Mouse (Mus musculus): ENCODE data around the gene Tmem200b. TPM values are rescaled to one million over a fixed set of nuclear protein-coding genes. Genes with fewer than 3 reads are reported as not detected.

Tmem200b gene
- polyA plus RNA-seq, 1 experiment from 2014 or later, result 3.9 TPM

- WGBS, result 37% methylated on average over 10 of the region's 10 CpGs
Measured at GRCm38 (mm10) chr4:131913526-131913925, 8.0 kb upstream of the Tmem200b start.

GRCm38 (mm10) chr4:131914046-131914643, 7.4 kb upstream of the Tmem200b start:
- no peaks in the 10 kb centered on the region for H3K36me3 ChIP-seq
- 20% methylated on average over 9 of the region's 9 CpGs for WGBS
- no peak overlapping the region for H3K4me3 ChIP-seq
- no peak for ATAC-seq (ENCODE audit: insufficient number of reproducible peaks, low FRiP score, low TSS enrichment, low read depth)
- no peak overlapping the region for H3K4me2 ChIP-seq
- peaks cover 77% of the 10 kb centered on the region for H3K4me1 ChIP-seq
- H3K9ac ChIP-seq, result no peak overlapping the region
- H3K9me3 ChIP-seq, result no peaks in the 10 kb centered on the region
- peaks cover 17% of the 10 kb centered on the region for H3K27me3 ChIP-seq
- no peak overlapping the region for H3K27ac ChIP-seq

More at GRCm38 (mm10) chr4:131913526-131913925, 8.0 kb upstream of the Tmem200b start:
- H3K9ac ChIP-seq, result no peak overlapping the region
- H3K4me3 ChIP-seq, result no peak overlapping the region
- no peaks in the 10 kb centered on the region for H3K36me3 ChIP-seq
- no peak overlapping the region for H3K4me2 ChIP-seq
- H3K9me3 ChIP-seq, result no peaks in the 10 kb centered on the region
- H3K27ac ChIP-seq, result no peak overlapping the region
- no peak for ATAC-seq (ENCODE audit: insufficient number of reproducible peaks, low FRiP score, low TSS enrichment, low read depth)
- H3K4me1 ChIP-seq, result peaks cover 71% of the 10 kb centered on the region
- peaks cover 17% of the 10 kb centered on the region for H3K27me3 ChIP-seq

GRCm38 (mm10) chr4:131914891-131915469, 6.6 kb upstream of the Tmem200b start:
- Histone ChIP-seq H3K4me2 (peak overlapping the region; percentile 58), H3K36me3 (no peaks in the 10 kb centered on the region), H3K4me3 (peak overlapping the region; percentile 26), H3K4me1 (peaks cover 84% of the 10 kb centered on the region), H3K9ac (0 out of 2 replicates have a peak overlapping the region, but pooled peaks have one; percentile 14), H3K27me3 (peaks cover 17% of the 10 kb centered on the region), H3K27ac (peak overlapping the region; percentile 71), H3K9me3 (no peaks in the 10 kb centered on the region)
- 4% methylated on average over 31 of the region's 31 CpGs for WGBS
- ATAC-seq (ENCODE audit: insufficient number of reproducible peaks, low FRiP score, low TSS enrichment, low read depth), result no peak

GRCm38 (mm10) chr4:131915821-131916328, 5.7 kb upstream of the Tmem200b start:
- peak overlapping the region; percentile 58 for H3K4me2 ChIP-seq

GRCm38 (mm10) chr4:131916425-131916824, 5.1 kb upstream of the Tmem200b start:
- H3K36me3 ChIP-seq, result no peaks in the 10 kb centered on the region
- 7% methylated on average over 15 of the region's 15 CpGs for WGBS
- no peak overlapping the region for H3K9ac ChIP-seq
- no peaks in the 10 kb centered on the region for H3K9me3 ChIP-seq
- peak overlapping the region; percentile 71; the same call in 1 of the 2 replicates for H3K27ac ChIP-seq
- no peak for ATAC-seq (ENCODE audit: insufficient number of reproducible peaks, low FRiP score, low TSS enrichment, low read depth)
- H3K4me2 ChIP-seq, result 0 out of 2 replicates have a peak overlapping the region, but pooled peaks have one; percentile 3
- peaks cover 83% of the 10 kb centered on the region for H3K4me1 ChIP-seq
- H3K4me3 ChIP-seq, result no peak overlapping the region
- H3K27me3 ChIP-seq, result peaks cover 17% of the 10 kb centered on the region

More at GRCm38 (mm10) chr4:131915821-131916328, 5.7 kb upstream of the Tmem200b start:
- 29% methylated on average over 13 of the region's 13 CpGs for WGBS
- peaks cover 84% of the 10 kb centered on the region for H3K4me1 ChIP-seq
- no peaks in the 10 kb centered on the region for H3K9me3 ChIP-seq
- no peak for ATAC-seq (ENCODE audit: insufficient number of reproducible peaks, low FRiP score, low TSS enrichment, low read depth)
- peak overlapping the region; percentile 71 for H3K27ac ChIP-seq
- H3K9ac ChIP-seq, result no peak overlapping the region
- no peak overlapping the region; the same call in 1 of the 2 replicates for H3K4me3 ChIP-seq
- peaks cover 17% of the 10 kb centered on the region for H3K27me3 ChIP-seq
- no peaks in the 10 kb centered on the region for H3K36me3 ChIP-seq

GRCm38 (mm10) chr4:131917010-131917555, 4.5 kb upstream of the Tmem200b start:
- no peaks in the 10 kb centered on the region for H3K36me3 ChIP-seq
- no peaks in the 10 kb centered on the region for H3K9me3 ChIP-seq
- H3K4me1 ChIP-seq, result peaks cover 90% of the 10 kb centered on the region
- no peak overlapping the region for H3K4me3 ChIP-seq
- WGBS, result 75% methylated on average over 10 of the region's 10 CpGs
- H3K27ac ChIP-seq, result 0 out of 2 replicates have a peak overlapping the region, but pooled peaks have one; percentile 22
- no peak overlapping the region for H3K9ac ChIP-seq
- H3K27me3 ChIP-seq, result peaks cover 20% of the 10 kb centered on the region
- no peak for ATAC-seq (ENCODE audit: insufficient number of reproducible peaks, low FRiP score, low TSS enrichment, low read depth)
- no peak overlapping the region for H3K4me2 ChIP-seq

- 66% methylated on average over 7 of the region's 7 CpGs for WGBS
- H3K9ac ChIP-seq, result no peak overlapping the region
- H3K4me3 ChIP-seq, result no peak overlapping the region
- H3K4me1 ChIP-seq, result peaks cover 93% of the 10 kb centered on the region
- no peak overlapping the region for H3K4me2 ChIP-seq
- H3K27me3 ChIP-seq, result peaks cover 30% of the 10 kb centered on the region
- H3K9me3 ChIP-seq, result no peaks in the 10 kb centered on the region
- no peak for ATAC-seq (ENCODE audit: insufficient number of reproducible peaks, low FRiP score, low TSS enrichment, low read depth)
- peak overlapping the region; percentile 94; the same call in 1 of the 2 replicates for H3K27ac ChIP-seq
- peaks cover 8% of the 10 kb centered on the region for H3K36me3 ChIP-seq
Measured at GRCm38 (mm10) chr4:131918026-131918533, 3.5 kb upstream of the Tmem200b start.

- peaks cover 93% of the 10 kb centered on the region for H3K4me1 ChIP-seq
- H3K27me3 ChIP-seq, result peaks cover 31% of the 10 kb centered on the region
- peak overlapping the region; percentile 82 for H3K4me2 ChIP-seq
- no peak overlapping the region for H3K9ac ChIP-seq
- peak overlapping the region; percentile 4; the same call in 1 of the 2 replicates for H3K4me3 ChIP-seq
- peak overlapping the region; percentile 94 for H3K27ac ChIP-seq
- no peaks in the 10 kb centered on the region for H3K9me3 ChIP-seq
- ATAC-seq (ENCODE audit: insufficient number of reproducible peaks, low FRiP score, low TSS enrichment, low read depth), result no peak
- WGBS, result 12% methylated on average over 15 of the region's 15 CpGs
- H3K36me3 ChIP-seq, result peaks cover 11% of the 10 kb centered on the region
Measured at GRCm38 (mm10) chr4:131918711-131919500, 2.7 kb upstream of the Tmem200b start.

GRCm38 (mm10) chr4:131919506-131920140, 1.9 kb upstream of the Tmem200b start:
- peak overlapping the region; percentile 79; the same call in 1 of the 2 replicates for H3K9ac ChIP-seq
- H3K4me1 ChIP-seq, result peaks cover 94% of the 10 kb centered on the region
- H3K4me3 ChIP-seq, result peak overlapping the region; percentile 68
- H3K4me2 ChIP-seq, result peak overlapping the region; percentile 82
- no peak for ATAC-seq (ENCODE audit: insufficient number of reproducible peaks, low FRiP score, low TSS enrichment, low read depth)
- H3K36me3 ChIP-seq, result peaks cover 15% of the 10 kb centered on the region
- H3K27me3 ChIP-seq, result peaks cover 31% of the 10 kb centered on the region
- 11% methylated on average over 15 of the region's 15 CpGs for WGBS
- H3K27ac ChIP-seq, result peak overlapping the region; percentile 94
- H3K9me3 ChIP-seq, result no peaks in the 10 kb centered on the region

- Histone ChIP-seq H3K36me3 (peaks cover 17% of the 10 kb centered on the region), H3K27me3 (peaks cover 31% of the 10 kb centered on the region), H3K9ac (peak overlapping the region; percentile 79), H3K27ac (peak overlapping the region; percentile 94), H3K9me3 (no peaks in the 10 kb centered on the region), H3K4me3 (peak overlapping the region; percentile 68), H3K4me2 (peak overlapping the region; percentile 82), H3K4me1 (peaks cover 95% of the 10 kb centered on the region)
- ATAC-seq (ENCODE audit: insufficient number of reproducible peaks, low FRiP score, low TSS enrichment, low read depth), result peak; percentile 36; the same call in 1 of the 2 replicates
- WGBS, result 3% methylated on average over 51 of the region's 51 CpGs
Measured at GRCm38 (mm10) chr4:131920141-131920594, 1.4 kb upstream of the Tmem200b start.
